Mouse (Mus musculus): ENCODE results near the gene Dxo. TPM values are rescaled to one million over a fixed set of nuclear protein-coding genes. Genes with fewer than 3 reads are reported as not detected.
"Not testable (repeated sequence)": the region's sequence is repeated elsewhere in the genome, so short reads cannot be mapped to it uniquely, and the experiment has no call there.

Gene Dxo
- polyA plus RNA-seq, 1 experiment from 2014 or later = 68.6 TPM

GRCm38 (mm10) chr17:34811275-34811674, 25.5 kb upstream of the Dxo start:
- 79% methylated on average over 15 of the region's 15 CpGs for WGBS

GRCm38 (mm10) chr17:34813747-34814146, 23.1 kb upstream of the Dxo start:
- WGBS = 62% methylated on average over 12 of the region's 12 CpGs
- not testable (repeated sequence) for H3K27ac ChIP-seq (replicated peaks; ENCODE audit: low read depth, low read length); H3K9ac ChIP-seq (replicated peaks; ENCODE audit: low read length); H3K36me3 ChIP-seq (ENCODE audit: control insufficient read depth, insufficient read depth, low read length); H3K27me3 ChIP-seq (ENCODE audit: control insufficient read depth, insufficient read depth, low read length); ATAC-seq (ENCODE audit: low FRiP score, low TSS enrichment); H3K9me3 ChIP-seq (ENCODE audit: control insufficient read depth, low read length); H3K4me1 ChIP-seq (ENCODE audit: control insufficient read depth, insufficient read depth, low read length); H3K4me2 ChIP-seq (ENCODE audit: low read length); H3K4me3 ChIP-seq (replicated peaks; ENCODE audit: low read depth, low read length)
- DNase-seq = peak; percentile 46

More at GRCm38 (mm10) chr17:34811275-34811674, 25.5 kb upstream of the Dxo start:
- Histone ChIP-seq H3K36me3 (ENCODE audit: control insufficient read depth, insufficient read depth, low read length) (no peaks in the 10 kb centered on the region), H3K27ac (replicated peaks; ENCODE audit: low read depth, low read length) (no peak overlapping the region), H3K9ac (replicated peaks; ENCODE audit: low read length) (no peak overlapping the region), H3K4me2 (ENCODE audit: low read length) (no peak overlapping the region), H3K9me3 (ENCODE audit: control insufficient read depth, low read length) (no peaks in the 10 kb centered on the region), H3K4me1 (ENCODE audit: control insufficient read depth, insufficient read depth, low read length) (no peaks in the 10 kb centered on the region), H3K27me3 (ENCODE audit: control insufficient read depth, insufficient read depth, low read length) (no peaks in the 10 kb centered on the region), H3K4me3 (replicated peaks; ENCODE audit: low read depth, low read length) (no peak overlapping the region)
- DNase-seq (no peak), ATAC-seq (ENCODE audit: low FRiP score, low TSS enrichment) (no peak)

- WGBS = 82% methylated on average over 7 of the region's 7 CpGs
These were observed 21.9 kb upstream of the Dxo start for GRCm38 (mm10) chr17:34814818-34815370.

GRCm38 (mm10) chr17:34830776-34831175, 6.0 kb upstream of the Dxo start:
- not testable (repeated sequence) for H3K9me3 ChIP-seq (ENCODE audit: control insufficient read depth, low read length); H3K4me2 ChIP-seq (ENCODE audit: low read length); ATAC-seq (ENCODE audit: low FRiP score, low TSS enrichment); H3K27me3 ChIP-seq (ENCODE audit: control insufficient read depth, insufficient read depth, low read length); H3K4me1 ChIP-seq (ENCODE audit: control insufficient read depth, insufficient read depth, low read length); DNase-seq; H3K9ac ChIP-seq (replicated peaks; ENCODE audit: low read length); H3K27ac ChIP-seq (replicated peaks; ENCODE audit: low read depth, low read length); H3K4me3 ChIP-seq (replicated peaks; ENCODE audit: low read depth, low read length)
- H3K36me3 ChIP-seq (ENCODE audit: control insufficient read depth, insufficient read depth, low read length) = peaks cover 73% of the 10 kb centered on the region
- 100% methylated on average over 1 of the region's 1 CpGs for WGBS

More at GRCm38 (mm10) chr17:34814818-34815370, 21.9 kb upstream of the Dxo start:
- Histone ChIP-seq H3K27me3 (ENCODE audit: control insufficient read depth, insufficient read depth, low read length) (no peaks in the 10 kb centered on the region), H3K27ac (replicated peaks; ENCODE audit: low read depth, low read length) (no peak overlapping the region), H3K36me3 (ENCODE audit: control insufficient read depth, insufficient read depth, low read length) (no peaks in the 10 kb centered on the region), H3K9ac (replicated peaks; ENCODE audit: low read length) (no peak overlapping the region), H3K4me2 (ENCODE audit: low read length) (no peak overlapping the region), H3K4me3 (replicated peaks; ENCODE audit: low read depth, low read length) (no peak overlapping the region), H3K4me1 (ENCODE audit: control insufficient read depth, insufficient read depth, low read length) (no peaks in the 10 kb centered on the region), H3K9me3 (ENCODE audit: control insufficient read depth, low read length) (no peaks in the 10 kb centered on the region)
- no peak for ATAC-seq (ENCODE audit: low FRiP score, low TSS enrichment)
- no peak for DNase-seq

- Histone ChIP-seq H3K9ac (replicated peaks; ENCODE audit: low read length) (peak overlapping the region; percentile 58), H3K4me1 (ENCODE audit: control insufficient read depth, insufficient read depth, low read length) (peaks cover 14% of the 10 kb centered on the region), H3K27me3 (ENCODE audit: control insufficient read depth, insufficient read depth, low read length) (no peaks in the 10 kb centered on the region), H3K27ac (replicated peaks; ENCODE audit: low read depth, low read length) (peak overlapping the region; percentile 78), H3K4me3 (replicated peaks; ENCODE audit: low read depth, low read length) (peak overlapping the region; percentile 76), H3K4me2 (ENCODE audit: low read length) (peak overlapping the region; percentile 74), H3K36me3 (ENCODE audit: control insufficient read depth, insufficient read depth, low read length) (peaks cover 52% of the 10 kb centered on the region), H3K9me3 (ENCODE audit: control insufficient read depth, low read length) (no peaks in the 10 kb centered on the region)
- no peak for DNase-seq
- WGBS = 2% methylated on average over 48 of the region's 48 CpGs
- peak; percentile 83 for ATAC-seq (ENCODE audit: low FRiP score, low TSS enrichment)
These were observed 514 bp upstream of the Dxo start for GRCm38 (mm10) chr17:34836155-34836855.

- peak overlapping the region; percentile 74 for H3K4me2 ChIP-seq (ENCODE audit: low read length)
- no peaks in the 10 kb centered on the region for H3K9me3 ChIP-seq (ENCODE audit: control insufficient read depth, low read length)
- peaks cover 14% of the 10 kb centered on the region for H3K4me1 ChIP-seq (ENCODE audit: control insufficient read depth, insufficient read depth, low read length)
- peak overlapping the region; percentile 78 for H3K27ac ChIP-seq (replicated peaks; ENCODE audit: low read depth, low read length)
- peak overlapping the region; percentile 76 for H3K4me3 ChIP-seq (replicated peaks; ENCODE audit: low read depth, low read length)
- peak overlapping the region; percentile 74 for H3K9ac ChIP-seq (replicated peaks; ENCODE audit: low read length)
- DNase-seq (no peak), ATAC-seq (ENCODE audit: low FRiP score, low TSS enrichment) (peak; percentile 41; the same call in 1 of the 2 replicates)
- no peaks in the 10 kb centered on the region for H3K27me3 ChIP-seq (ENCODE audit: control insufficient read depth, insufficient read depth, low read length)
- H3K36me3 ChIP-seq (ENCODE audit: control insufficient read depth, insufficient read depth, low read length) = peaks cover 59% of the 10 kb centered on the region
- WGBS = 43% methylated on average over 43 of the region's 43 CpGs
These were observed 875 bp downstream of the Dxo start for GRCm38 (mm10) chr17:34837464-34838324.

- H3K9ac ChIP-seq (replicated peaks; ENCODE audit: low read length) = no peak overlapping the region
These were observed 2.0 kb downstream of the Dxo start for GRCm38 (mm10) chr17:34838785-34839184.

GRCm38 (mm10) chr17:34840736-34841307, 4.0 kb downstream of the Dxo start:
- no peaks in the 10 kb centered on the region for H3K9me3 ChIP-seq (ENCODE audit: control insufficient read depth, low read length)
- H3K9ac ChIP-seq (replicated peaks; ENCODE audit: low read length) = no peak overlapping the region
- ATAC-seq (ENCODE audit: low FRiP score, low TSS enrichment) (no peak), DNase-seq (no peak)
- H3K27me3 ChIP-seq (ENCODE audit: control insufficient read depth, insufficient read depth, low read length) = no peaks in the 10 kb centered on the region
- WGBS = 87% methylated on average over 6 of the region's 6 CpGs
- no peak overlapping the region for H3K4me3 ChIP-seq (replicated peaks; ENCODE audit: low read depth, low read length)
- H3K4me2 ChIP-seq (ENCODE audit: low read length) = no peak overlapping the region
- no peak overlapping the region for H3K27ac ChIP-seq (replicated peaks; ENCODE audit: low read depth, low read length)
- peaks cover 71% of the 10 kb centered on the region for H3K36me3 ChIP-seq (ENCODE audit: control insufficient read depth, insufficient read depth, low read length)
- peaks cover 11% of the 10 kb centered on the region for H3K4me1 ChIP-seq (ENCODE audit: control insufficient read depth, insufficient read depth, low read length)

More at GRCm38 (mm10) chr17:34838785-34839184, 2.0 kb downstream of the Dxo start:
- H3K27ac ChIP-seq (replicated peaks; ENCODE audit: low read depth, low read length) = no peak overlapping the region
- ATAC-seq (ENCODE audit: low FRiP score, low TSS enrichment) = no peak
- DNase-seq = no peak
- H3K9me3 ChIP-seq (ENCODE audit: control insufficient read depth, low read length) = no peaks in the 10 kb centered on the region
- no peak overlapping the region for H3K4me3 ChIP-seq (replicated peaks; ENCODE audit: low read depth, low read length)
- peaks cover 14% of the 10 kb centered on the region for H3K4me1 ChIP-seq (ENCODE audit: control insufficient read depth, insufficient read depth, low read length)
- no peaks in the 10 kb centered on the region for H3K27me3 ChIP-seq (ENCODE audit: control insufficient read depth, insufficient read depth, low read length)
- peaks cover 57% of the 10 kb centered on the region for H3K36me3 ChIP-seq (ENCODE audit: control insufficient read depth, insufficient read depth, low read length)
- no peak overlapping the region for H3K4me2 ChIP-seq (ENCODE audit: low read length)
- WGBS = 92% methylated on average over 7 of the region's 7 CpGs

All from midbrain, embryonic 14.5 days (tissue).